Mouse (Mus musculus) yolk sac, embryonic 10.5 days (tissue): Measurements from ENCODE around the gene E130114P18Rik.

Experiments
- DNase-seq: peaks from one replicate; pipeline ENCODE4 v3.0.0-alpha.2; 2017; ENCODE audit warnings: low spot score

Gene E130114P18Rik

DNA sequence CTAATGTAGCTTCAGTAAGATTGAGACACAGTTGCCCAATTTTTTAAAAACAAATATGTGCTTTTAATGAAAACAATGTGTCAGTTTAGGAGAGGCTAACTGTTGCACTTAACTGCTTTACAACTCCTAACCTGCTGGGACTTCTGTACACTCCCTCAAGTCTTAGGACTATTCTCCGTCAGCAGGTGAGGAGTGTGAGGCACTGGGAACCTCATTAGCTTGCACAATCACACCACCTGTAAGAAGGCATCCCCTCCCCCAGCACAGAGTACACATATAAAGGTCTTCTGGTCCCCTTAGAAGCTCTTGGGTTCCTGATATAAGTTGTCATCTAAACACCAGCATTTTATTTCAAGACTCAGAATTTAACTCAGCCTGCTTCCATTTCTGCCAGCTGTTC lies 170.7 kb downstream of the E130114P18Rik start:
- DNase-seq: no peak

DNA sequence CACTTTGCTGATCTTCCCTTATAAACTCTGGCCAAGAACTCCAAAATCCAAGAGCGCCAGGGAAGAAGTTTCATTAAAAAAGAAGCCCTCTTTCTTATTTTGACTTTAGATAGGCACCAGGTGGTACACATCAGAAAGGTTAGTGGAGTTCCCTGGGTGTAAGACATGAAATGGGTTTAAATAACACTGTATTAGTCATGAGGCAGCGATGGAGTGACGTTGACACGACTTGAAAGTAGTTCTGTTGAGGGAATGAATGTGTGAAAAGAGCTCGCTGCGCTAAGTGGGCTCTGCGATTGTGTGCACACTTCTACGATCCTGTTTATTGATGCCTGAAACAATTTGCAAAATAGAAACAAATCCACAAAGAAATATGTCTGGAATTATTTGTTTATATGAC lies 171.4 kb downstream of the E130114P18Rik start:
- DNase-seq: no peak

DNA sequence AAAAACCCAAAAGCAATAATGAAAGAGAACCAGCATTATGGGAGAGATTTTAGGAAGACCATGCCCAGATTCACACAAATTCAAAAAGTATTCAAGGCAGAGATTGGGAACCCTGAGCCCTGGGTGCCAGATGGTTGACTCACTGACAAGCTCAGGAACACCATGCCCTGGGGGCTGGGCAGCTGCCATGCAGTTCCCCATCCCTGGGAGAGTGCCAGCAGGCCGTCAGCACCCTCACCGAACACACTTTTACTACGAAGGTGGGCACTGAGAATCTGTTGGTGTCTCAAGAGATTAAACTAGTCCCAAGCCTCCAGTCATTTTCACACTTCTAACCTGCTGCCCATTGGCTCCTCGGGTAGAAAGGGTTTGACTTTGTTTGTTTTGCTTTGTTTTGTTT lies 175.3 kb downstream of the E130114P18Rik start:
- DNase-seq: no peak

DNA sequence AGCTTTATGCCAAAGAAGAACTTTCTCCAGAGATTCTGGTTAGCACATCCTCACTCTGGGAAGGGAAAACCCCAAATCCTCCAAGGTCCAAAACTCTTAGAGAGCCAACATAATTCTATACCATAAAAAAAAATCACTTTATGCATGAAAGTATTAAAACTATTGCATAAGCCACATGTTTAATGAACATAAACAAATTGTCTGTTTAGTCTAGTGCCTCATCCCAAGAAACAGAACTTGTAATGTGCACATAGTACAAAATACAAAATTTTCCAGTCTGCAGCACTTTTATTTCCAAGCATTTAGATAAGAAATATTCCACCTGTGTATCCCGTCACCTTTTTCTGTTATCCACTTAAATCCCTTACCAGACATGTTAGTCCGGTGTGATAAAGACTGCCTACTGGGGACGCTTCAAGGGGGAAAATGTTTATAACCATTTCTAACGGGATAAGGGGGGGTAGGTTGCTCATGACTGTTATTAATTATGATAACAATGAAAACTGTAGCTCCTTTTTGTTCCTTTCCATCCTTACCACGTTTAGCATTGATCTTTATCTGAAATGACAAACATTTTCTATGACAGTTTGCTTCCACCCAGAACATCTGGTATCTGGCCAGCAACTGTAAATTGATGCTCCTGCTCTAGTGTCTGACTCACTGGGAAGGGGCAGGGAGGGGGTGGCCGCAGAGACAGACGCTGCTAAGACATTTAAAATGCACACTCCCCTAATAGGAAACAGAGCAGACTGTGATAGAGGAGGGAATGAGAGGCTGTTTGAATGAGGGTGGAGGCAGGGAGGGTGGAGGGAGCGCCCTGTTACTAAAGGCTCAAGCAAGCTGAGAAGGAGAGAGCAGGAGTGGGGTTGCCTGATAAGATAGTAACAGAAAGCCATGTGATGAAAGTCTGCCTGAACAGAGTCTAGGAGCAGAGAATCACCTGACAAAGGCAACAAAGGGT lies 176.7 kb downstream of the E130114P18Rik start:
- peak; percentile 38 for DNase-seq

DNA sequence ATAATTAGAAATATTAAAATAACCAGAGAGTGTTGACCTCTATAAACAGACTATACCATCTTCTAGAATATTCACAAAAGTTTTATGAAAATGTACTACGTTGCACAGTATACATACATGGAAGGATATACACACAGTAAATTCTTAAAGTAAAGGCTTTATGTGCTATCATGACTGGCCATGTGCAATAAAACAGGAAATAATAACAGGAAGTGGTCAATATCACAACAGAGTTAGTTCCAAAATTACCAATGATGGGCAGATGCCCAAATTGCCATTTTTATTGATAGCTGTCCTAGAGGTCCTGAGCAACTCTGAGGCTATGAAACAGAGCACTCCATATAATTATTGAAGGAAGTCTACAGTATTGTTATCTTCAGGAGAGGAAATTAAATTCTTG lies 180.4 kb downstream of the E130114P18Rik start:
- DNase-seq: no peak

DNA sequence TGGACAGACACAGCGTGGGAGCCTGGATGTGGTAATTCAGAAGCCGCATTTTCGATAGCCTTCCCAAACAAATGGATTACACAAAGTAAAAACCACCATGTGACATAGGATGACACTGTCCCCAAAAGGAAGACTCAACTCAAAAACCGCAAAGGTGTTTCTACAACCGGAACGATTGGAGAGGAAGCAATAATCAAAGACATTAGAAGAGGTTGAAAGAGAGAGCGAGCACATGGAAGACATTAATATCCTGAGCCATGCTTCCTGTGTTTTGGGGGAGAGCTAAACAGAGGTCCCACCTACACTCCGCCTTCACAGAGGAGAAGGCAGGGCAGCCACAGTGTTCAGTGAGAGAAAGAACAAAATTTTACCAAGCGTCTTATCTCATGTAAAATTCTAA lies 181.5 kb downstream of the E130114P18Rik start:
- DNase-seq: no peak

DNA sequence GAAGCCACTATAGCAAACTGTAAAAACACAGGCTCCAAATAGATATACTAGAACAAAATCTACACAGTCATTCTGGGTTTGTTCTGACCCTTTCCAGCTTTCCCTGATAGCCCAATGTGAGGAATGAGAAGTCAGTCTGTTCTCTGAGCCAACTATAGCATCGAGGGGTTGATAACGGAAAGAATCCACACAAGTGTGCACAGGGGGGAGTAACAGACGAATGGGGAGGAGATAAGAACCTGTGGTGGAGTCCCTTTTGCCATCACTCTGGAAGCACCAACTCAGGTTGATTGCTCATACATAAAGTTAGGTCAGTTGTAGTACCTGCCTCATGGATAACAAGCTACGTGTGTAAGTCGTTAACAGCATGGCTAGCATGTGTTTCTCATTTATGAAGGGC lies 184.0 kb downstream of the E130114P18Rik start:
- DNase-seq: no peak

DNA sequence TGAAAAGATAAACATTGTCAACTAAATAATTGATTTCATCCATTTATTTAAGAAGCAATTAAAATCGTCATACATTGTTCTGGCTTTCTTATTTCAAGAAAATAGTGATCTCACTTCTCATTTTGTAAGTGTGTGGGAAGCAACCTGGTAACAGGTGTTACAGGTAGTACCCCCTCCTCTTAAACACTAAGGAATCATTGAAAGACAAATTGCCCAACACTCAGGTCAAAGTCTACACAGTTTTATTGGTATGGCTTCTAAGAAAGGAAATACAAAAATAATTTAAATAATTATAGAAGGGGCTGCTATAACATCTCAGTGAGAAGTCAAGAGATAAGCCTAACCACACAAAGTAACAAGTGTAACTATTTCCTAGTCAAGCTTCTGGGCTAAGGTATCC lies 188.1 kb downstream of the E130114P18Rik start:
- DNase-seq: no peak

DNA sequence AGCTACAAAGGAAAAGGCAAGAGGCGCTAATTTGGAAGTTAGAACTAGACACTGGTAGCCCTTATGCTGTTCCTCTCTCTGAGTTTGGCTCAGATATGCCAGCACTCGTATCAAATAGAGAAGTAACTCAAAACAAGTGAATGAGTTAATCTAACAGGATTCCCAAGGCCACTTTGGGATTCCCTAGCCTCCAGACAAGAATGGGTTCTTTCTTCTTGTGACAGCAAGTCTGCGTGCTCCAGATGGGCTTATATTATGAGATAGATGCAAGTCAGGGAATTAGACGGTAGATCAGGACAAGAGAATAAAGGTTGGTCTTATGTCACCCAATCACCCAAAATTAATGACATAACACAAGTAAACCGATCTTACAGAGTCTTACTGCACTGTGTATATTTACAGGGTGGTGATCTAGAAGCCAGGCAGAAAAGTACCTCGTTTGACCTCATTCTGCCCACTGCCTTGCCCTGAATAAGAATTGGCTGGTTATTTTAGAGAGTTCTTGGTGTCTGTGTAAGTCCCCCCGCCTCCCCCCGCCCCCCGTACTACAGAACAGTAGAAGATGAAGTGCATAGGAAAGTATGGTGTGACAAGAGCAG lies 190.4 kb downstream of the E130114P18Rik start:
- no peak for DNase-seq

DNA sequence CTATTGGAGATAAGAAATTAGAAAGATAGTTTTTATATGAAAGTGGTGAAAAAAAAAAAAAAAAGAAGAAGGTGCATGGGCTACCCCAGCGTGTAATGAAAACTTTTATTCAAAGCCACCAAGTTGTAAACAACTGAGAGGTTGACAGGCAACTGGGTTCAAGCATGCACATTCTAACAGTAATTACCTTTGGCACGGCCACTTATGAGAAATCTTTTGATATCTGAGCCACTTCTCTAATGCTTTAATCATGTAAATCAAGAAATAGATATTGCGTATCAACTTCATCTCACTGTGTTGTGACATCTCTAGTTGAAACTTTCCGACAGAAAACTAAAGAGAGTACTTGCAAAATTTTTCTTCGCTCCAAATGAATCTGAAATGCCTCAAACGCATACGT lies 192.7 kb downstream of the E130114P18Rik start:
- no peak for DNase-seq

DNA sequence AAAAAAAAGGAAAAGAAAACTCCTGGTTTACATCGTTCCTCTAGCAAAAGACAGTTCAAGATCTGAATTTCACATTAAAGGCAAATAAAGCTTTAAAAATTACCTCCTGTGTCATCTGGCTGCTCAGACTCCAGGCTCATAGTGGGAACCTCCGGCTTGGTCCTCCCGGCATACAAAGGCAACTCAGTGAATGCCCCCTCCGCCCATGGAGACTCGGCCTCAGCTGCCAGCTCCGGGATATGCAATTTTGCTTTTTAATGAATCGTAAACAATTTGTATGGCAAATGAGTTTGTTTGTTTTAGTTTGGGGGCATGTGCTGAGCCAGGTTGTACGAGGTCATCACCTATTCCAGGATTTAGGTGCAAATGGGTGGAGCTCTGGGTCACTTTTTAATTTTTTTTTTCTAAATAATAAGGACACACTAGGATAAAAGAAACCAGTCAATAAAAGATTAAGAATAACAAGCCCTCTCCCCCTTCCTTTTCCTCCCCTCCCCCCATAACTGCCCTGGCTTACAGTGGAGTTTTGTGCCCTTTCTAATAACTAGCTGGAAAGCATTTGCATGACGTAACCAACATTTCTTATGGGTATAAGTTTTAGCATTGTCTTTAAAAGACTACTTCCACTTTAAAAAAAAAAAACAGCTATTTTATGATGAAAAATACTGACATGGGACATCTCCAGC lies 193.3 kb downstream of the E130114P18Rik start:
- DNase-seq: no peak

DNA sequence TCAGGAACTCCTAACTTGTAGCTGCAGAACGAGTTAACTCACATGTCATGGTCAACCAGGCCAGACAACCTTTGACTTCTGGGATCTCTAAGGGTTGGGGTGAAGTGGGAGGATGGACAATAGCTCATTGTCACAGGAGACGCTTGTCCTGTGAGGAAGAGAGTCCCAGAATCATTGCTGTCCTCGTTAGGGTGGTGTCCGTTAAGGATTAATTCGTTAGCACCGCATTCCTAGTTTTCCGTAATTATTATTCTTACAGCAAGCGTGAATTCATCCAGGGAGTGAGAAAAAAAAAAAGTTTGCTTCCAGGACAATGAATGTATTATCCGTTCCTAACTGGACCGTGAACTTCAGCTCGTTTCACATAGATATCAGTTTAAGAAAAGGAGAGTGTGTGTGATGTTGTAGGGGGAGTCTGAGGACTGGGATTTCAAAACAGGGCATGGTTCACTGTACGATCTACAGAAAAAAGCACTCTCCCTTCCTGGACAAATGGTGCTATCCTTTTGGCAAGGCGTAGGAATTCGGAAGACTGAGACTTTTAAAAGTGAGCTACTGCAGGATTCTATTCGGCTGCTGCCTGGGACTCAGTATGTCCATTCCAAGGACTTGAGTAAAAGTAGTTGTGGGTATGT lies 195.0 kb downstream of the E130114P18Rik start:
- DNase-seq: no peak

DNA sequence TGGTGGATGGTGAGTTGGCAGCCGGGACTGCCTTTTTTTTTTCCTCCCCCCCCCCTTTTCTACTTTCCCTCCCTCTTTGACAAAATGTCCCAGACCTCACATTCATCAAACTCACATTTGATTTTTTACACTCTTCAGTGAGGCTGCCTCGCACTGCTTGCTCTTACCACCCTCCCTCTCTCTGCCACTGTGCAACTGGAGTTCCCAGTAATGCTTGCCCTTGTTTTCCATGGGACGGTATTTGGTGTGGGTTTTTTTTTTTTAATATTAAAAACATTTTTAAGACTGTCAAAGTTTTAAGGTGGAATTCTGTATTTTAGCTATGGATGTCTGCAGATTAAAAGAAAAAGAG lies 195.8 kb downstream of the E130114P18Rik start:
- no peak for DNase-seq

DNA sequence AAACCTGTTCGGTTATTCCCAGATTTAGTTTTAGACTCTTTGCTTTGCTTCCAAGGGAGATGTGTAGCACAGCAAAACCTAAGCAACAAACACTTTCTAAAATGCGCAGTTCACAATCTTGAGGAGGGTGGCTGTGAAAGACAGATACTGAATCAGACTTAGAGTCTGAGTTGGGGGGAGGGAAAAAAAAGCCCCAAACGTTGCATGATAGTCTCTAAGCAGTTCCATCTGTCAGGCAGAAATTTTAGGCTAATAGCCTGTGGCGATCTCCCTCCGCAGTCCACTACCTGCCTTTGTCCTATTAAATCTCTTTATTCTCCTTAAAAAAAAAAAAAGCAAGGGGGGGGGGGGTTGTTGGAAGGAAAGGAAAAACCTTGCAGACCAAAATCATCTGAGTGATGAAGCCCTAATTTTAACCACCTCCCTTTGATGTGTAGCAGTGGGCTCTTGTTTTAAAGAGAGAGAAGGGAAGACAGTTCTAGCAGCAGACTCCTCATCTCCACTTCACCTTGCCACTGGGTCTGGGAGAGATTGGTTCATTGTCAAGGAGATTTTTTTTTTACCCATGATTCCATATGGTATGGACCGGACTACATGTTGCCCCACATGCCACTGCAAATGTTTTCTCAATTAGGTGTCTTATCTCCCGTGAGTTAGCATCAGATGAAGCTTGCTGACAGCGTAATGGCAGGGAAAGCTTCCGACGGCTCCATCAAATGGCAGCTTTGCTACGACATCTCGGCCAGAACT lies 196.4 kb downstream of the E130114P18Rik start:
- no peak for DNase-seq

DNA sequence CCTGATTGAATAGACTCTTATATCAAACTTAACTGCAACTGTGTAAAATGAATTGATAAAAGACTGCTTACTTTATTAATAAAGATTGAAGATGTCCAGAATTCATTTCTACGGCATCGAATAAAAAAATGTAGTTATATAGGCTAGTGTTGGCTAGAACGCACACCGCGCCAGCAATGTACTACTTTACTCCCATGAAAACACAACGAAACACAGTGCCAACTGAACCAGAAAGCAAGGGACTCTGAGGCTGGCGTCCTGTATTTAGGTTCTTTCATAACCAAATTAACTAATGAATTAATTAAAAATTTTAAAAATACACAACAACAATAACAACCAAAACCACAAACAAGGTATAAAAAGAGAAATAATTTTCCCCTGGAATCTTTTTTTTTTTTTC lies 197.0 kb downstream of the E130114P18Rik start:
- no peak for DNase-seq

DNA sequence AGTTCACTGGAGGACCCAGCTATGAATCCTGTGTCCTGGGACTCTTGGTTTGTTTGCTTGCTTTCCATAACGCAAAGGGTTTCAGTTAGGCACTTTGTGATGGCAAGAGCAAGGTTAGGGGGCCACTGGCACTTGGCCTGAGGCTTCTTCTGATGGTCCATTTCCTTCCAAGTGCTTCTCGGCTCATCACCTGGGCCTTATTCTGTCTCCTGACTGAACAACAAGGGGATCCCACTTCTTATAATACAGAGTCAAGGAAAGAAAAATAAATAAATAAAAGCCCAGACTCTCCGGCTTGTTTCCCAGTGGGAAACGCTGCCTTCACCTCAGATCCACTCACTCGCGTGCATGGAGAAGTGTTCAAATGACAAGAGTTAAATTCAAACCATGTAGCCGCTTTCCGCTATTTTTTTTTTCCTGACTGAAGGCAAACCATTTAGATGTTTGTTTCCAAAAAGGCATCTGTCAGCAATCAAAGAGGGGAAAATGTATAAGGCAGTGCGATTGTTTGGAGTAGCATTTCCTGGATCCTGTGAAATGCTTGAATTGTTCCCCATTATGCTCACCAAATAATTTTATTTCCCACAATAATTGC lies 199.2 kb downstream of the E130114P18Rik start:
- DNase-seq: no peak

DNA sequence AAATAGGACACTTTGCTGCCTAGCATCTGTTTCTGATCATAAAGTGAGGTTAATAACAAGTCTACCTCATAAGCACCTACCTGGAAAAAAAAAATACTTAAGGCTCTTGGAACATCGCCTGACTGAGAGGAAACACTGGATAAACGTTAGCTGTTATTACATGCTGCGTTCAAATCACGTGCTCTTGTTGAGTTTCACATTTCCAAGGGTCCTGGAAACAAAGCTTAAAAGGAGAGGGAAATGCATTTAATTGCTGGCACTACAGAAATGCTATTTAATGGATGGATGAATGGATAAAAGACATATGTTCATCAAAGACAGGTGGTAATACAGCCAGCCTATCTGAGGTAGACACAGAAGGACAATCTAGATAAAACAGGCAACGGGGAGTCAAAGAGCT lies 200.4 kb downstream of the E130114P18Rik start:
- no peak for DNase-seq

DNA sequence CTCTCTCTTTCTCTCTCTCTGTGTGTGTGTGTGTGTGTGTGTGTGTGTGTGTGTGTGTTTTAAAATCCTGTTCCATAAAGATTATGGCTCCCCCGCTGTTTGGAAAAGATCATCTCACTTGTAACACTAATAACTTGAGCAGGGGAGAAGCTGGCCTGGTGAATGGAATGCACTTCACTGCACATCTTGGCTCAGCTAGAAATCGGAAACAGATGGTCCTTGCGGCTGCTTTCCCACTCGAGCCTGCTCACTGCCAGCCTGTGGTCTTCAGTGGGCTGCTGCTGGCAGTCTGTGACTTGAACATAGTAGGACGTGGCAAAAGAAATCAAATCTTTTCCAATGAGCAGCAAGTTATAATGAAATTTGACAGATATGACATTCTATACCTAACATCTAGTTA lies 202.4 kb downstream of the E130114P18Rik start:
- DNase-seq: no peak

DNA sequence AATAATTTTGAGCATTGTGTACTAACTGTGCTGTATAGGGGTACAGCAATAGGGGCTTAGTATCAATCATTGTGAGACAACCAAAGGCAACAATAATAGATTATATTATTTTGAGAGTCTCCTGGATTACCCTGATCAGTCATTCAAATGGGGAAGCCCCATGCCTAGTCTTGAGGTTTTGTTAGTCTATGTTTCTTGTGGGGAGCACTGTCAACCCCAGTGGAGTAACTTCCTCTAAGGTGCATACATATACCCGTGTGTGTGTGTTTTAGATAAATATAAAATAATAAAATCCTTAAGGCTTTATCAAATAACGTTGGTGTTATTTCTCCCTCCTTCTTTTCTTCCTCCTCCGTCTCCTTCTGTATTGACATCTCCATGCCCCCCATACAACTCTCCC lies 208.6 kb downstream of the E130114P18Rik start:
- no peak for DNase-seq

DNA sequence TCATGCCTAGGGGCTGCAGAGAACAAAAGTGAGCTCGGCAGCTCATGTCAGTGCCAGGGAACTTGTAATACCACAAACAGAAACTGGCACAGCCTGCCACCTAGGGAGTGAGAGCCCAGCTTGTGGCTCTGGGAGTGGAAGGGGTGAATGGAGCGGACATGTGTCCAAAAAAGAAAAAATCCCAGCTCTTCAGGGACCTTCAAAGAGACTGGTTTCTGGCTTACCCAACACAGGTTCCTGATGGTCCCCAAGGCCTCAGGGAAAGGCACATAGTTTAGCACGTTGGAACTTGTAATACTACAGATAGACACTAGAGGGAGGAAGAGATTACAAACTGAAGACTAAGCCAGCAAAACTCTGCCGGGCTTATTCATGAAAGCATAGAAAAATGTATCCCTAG lies 213.2 kb downstream of the E130114P18Rik start:
- peak; percentile 18 for DNase-seq

DNA sequence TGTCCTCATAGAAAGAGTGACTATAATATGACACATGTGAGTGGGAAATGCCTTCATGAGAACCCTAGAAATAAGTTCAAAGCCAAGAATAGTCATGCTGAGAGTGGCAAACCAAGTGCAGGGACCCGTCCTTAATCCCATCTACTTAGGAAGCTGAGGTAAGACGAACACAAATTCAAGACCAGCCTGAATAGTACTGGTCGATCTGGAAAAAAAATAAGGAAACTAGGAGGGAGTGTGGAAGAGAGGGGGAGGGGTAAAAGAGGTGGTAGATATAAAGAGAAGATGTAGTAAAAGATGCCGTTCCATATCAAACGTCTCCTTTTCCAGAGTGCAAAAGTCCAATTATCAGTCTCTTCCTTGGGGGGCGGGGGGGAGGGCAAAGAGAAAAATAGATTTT lies 213.7 kb downstream of the E130114P18Rik start:
- no peak for DNase-seq
